Mouse (Mus musculus) lung, postnatal 0 days (tissue): ENCODE measurements around the gene Prdm16. TPM values are rescaled to one million over a fixed set of nuclear protein-coding genes. Genes with fewer than 3 reads are reported as not detected.

Source experiments
- ATAC-seq: fragments of 200-750 bp; cut with Nextera tagmentation; 2 replicates; pipeline ENCODE4 v1.8.0; 2017; ENCODE audit warnings: moderate library complexity
- DNase-seq: peaks from one replicate; pipeline ENCODE4 v3.0.0-alpha.2; 2016; ENCODE audit warnings: low spot score
- H3K27ac ChIP-seq: fragments of 300-500 bp; sonication (generic); 2 replicates; pipeline ENCODE4 v1.5.1; 2014; ENCODE audit warnings: antibody characterized with exemption, mild to moderate bottlenecking, low read length, mixed read lengths
- H3K27me3 ChIP-seq: fragments of 300-500 bp; sonication (generic); replicated peaks from 2 replicates; pipeline ENCODE4 v1.6.1; 2014; ENCODE audit warnings: low read length, mixed read lengths; ENCODE audit not compliant: insufficient read depth
- H3K36me3 ChIP-seq: fragments of 300-500 bp; sonication (generic); 2 replicates; pipeline ENCODE4 v1.6.1; 2014; ENCODE audit warnings: low read length, mixed read lengths; ENCODE audit not compliant: insufficient read depth
- H3K4me1 ChIP-seq: fragments of 300-500 bp; sonication (generic); 2 replicates; pipeline ENCODE4 v1.6.1; 2014; ENCODE audit warnings: antibody characterized with exemption, low read depth, low read length, mixed read lengths; ENCODE audit not compliant: insufficient read depth
- H3K4me2 ChIP-seq: fragments of 300-500 bp; sonication (generic); replicated peaks from 2 replicates; pipeline ENCODE4 v1.6.1; 2014; ENCODE audit warnings: low read depth, mild to moderate bottlenecking, low read length, moderate library complexity, mixed read lengths
- H3K4me3 ChIP-seq: fragments of 300-500 bp; sonication (generic); 2 replicates; pipeline ENCODE4 v1.5.1; 2014; ENCODE audit warnings: low read depth, low read length
- H3K9ac ChIP-seq: fragments of 300-500 bp; sonication (generic); replicated peaks from 2 replicates; pipeline ENCODE4 v1.6.1; 2014; ENCODE audit warnings: low read depth, mild to moderate bottlenecking
- H3K9me3 ChIP-seq: fragments of 300-500 bp; sonication (generic); 2 replicates; pipeline ENCODE4 v1.6.1; 2016; ENCODE audit warnings: low read length, mixed read lengths
- CTCF ChIP-seq: IDR thresholded peaks from 2 replicates; pipeline ENCODE4 v1.5.1; 2016; ENCODE audit warnings: antibody characterized with exemption, mild to moderate bottlenecking
- EP300 ChIP-seq: IDR thresholded peaks from 2 replicates; pipeline ENCODE4 v1.6.1; 2016; ENCODE audit warnings: antibody characterized with exemption, mild to moderate bottlenecking, control low read depth
- WGBS: fragments of 180-500 bp; shearing (Covaris S2); extraction: QIAGEN DNeasy Blood & Tissue Kit; methylation state at CpG from one replicate; pipeline ENCODE4 v1.1.7; 2014; 5-methylcytosine and 5-hydroxymethylcytosine counted together
- polyA plus RNA-seq: library from polyadenylated mRNA; unstranded; fragments of >200 nt; fragmentation: Nextera tagmentation; extraction: Ambion mirVana; gene quantifications from 2 replicates; pipeline ENCODE4 v1.2.1, GENCODE M21; 2015

The Prdm16 gene
- polyA plus RNA-seq, 1 experiment from 2014 or later, result 15.2 TPM

- H3K4me3 ChIP-seq, result no peak overlapping the region
- no peak overlapping the region for H3K27ac ChIP-seq
- H3K36me3 ChIP-seq, result no peaks in the 10 kb centered on the region
- no peak for TF ChIP-seq EP300
- no peak for TF ChIP-seq CTCF
- no peak overlapping the region for H3K4me2 ChIP-seq
- H3K27me3 ChIP-seq, result no peaks in the 10 kb centered on the region
- DNase-seq, result no peak
- ATAC-seq, result no peak
- H3K4me1 ChIP-seq, result no peaks in the 10 kb centered on the region
- H3K9ac ChIP-seq, result no peak overlapping the region
- H3K9me3 ChIP-seq, result no peaks in the 10 kb centered on the region
- whole genome bisulfite sequencing, result 14% methylated on average over 17 of the region's 20 CpGs
Measured at GRCm38 (mm10) chr4:154328431-154328830, 308.2 kb downstream of the Prdm16 start.

- DNase-seq (no peak), ATAC-seq (no peak)
- no peak overlapping the region for H3K4me2 ChIP-seq
- no peaks in the 10 kb centered on the region for H3K4me1 ChIP-seq
- no peak for TF ChIP-seq CTCF
- no peak for TF ChIP-seq EP300
- H3K27me3 ChIP-seq, result no peaks in the 10 kb centered on the region
- no peak overlapping the region for H3K9ac ChIP-seq
- H3K4me3 ChIP-seq, result no peak overlapping the region
- 53% methylated on average over 4 of the region's 4 CpGs for WGBS
- no peaks in the 10 kb centered on the region for H3K36me3 ChIP-seq
- no peaks in the 10 kb centered on the region for H3K9me3 ChIP-seq
- no peak overlapping the region for H3K27ac ChIP-seq
Measured at GRCm38 (mm10) chr4:154325410-154325809, 311.3 kb downstream of the Prdm16 start.

GRCm38 (mm10) chr4:154313622-154313967 lies 323.1 kb downstream of the Prdm16 start:
- no peak overlapping the region for H3K4me2 ChIP-seq
- no peak for ATAC-seq
- H3K4me3 ChIP-seq, result no peak overlapping the region
- no peak overlapping the region for H3K9ac ChIP-seq
- no peak for TF ChIP-seq CTCF
- TF ChIP-seq EP300, result no peak
- 54% methylated on average over 11 of the region's 11 CpGs for WGBS
- no peaks in the 10 kb centered on the region for H3K9me3 ChIP-seq
- no peak overlapping the region for H3K27ac ChIP-seq
- H3K4me1 ChIP-seq, result no peaks in the 10 kb centered on the region
- H3K36me3 ChIP-seq, result no peaks in the 10 kb centered on the region
- no peaks in the 10 kb centered on the region for H3K27me3 ChIP-seq
- no peak for DNase-seq

GRCm38 (mm10) chr4:154312935-154313621 lies 323.6 kb downstream of the Prdm16 start:
- WGBS, result 32% methylated on average over 4 of the region's 4 CpGs
- DNase-seq, result no peak
- Histone ChIP-seq H3K4me2 (no peak overlapping the region), H3K9ac (no peak overlapping the region), H3K4me1 (no peaks in the 10 kb centered on the region), H3K9me3 (no peaks in the 10 kb centered on the region), H3K4me3 (no peak overlapping the region), H3K27ac (no peak overlapping the region), H3K27me3 (no peaks in the 10 kb centered on the region), H3K36me3 (no peaks in the 10 kb centered on the region)
- no peak for ATAC-seq
- TF ChIP-seq EP300 (no peak), CTCF (no peak)

GRCm38 (mm10) chr4:154312143-154312812 lies 324.4 kb downstream of the Prdm16 start:
- H3K36me3 ChIP-seq, result no peaks in the 10 kb centered on the region
- no peaks in the 10 kb centered on the region for H3K4me1 ChIP-seq
- H3K9ac ChIP-seq, result no peak overlapping the region
- H3K9me3 ChIP-seq, result no peaks in the 10 kb centered on the region
- ATAC-seq (no peak), DNase-seq (no peak)
- no peak overlapping the region for H3K4me2 ChIP-seq
- no peak overlapping the region for H3K4me3 ChIP-seq
- H3K27me3 ChIP-seq, result no peaks in the 10 kb centered on the region
- no peak overlapping the region for H3K27ac ChIP-seq
- TF ChIP-seq EP300 (no peak), CTCF (no peak)
- WGBS, result 86% methylated on average over 2 of the region's 2 CpGs

- Histone ChIP-seq H3K9me3 (no peaks in the 10 kb centered on the region), H3K36me3 (no peaks in the 10 kb centered on the region), H3K4me3 (no peak overlapping the region), H3K4me2 (no peak overlapping the region), H3K4me1 (no peaks in the 10 kb centered on the region), H3K27ac (no peak overlapping the region), H3K27me3 (no peaks in the 10 kb centered on the region), H3K9ac (no peak overlapping the region)
- WGBS, result 51% methylated on average over 9 of the region's 9 CpGs
- ATAC-seq, result peak; percentile 43
- DNase-seq, result peak; percentile 24
- no peak for TF ChIP-seq EP300
- no peak for TF ChIP-seq CTCF
Measured at GRCm38 (mm10) chr4:154310576-154311262, 326.0 kb downstream of the Prdm16 start.
